Mouse (Mus musculus) ES-Bruce4 (cell line): ENCODE measurements around the gene Setd5.

Experiments used
- CTCF ChIP-seq: IDR thresholded peaks from one replicate; pipeline ENCODE4 v1.8.1; 2011; ENCODE audit warnings: low read depth, low read length
- EP300 ChIP-seq: IDR thresholded peaks from 2 replicates; pipeline ENCODE4 v1.6.1; 2011; ENCODE audit warnings: low read depth, low read length; ENCODE audit not compliant: insufficient read depth
- POLR2A ChIP-seq: IDR thresholded peaks from one replicate; pipeline ENCODE4 v1.8.1; 2011; ENCODE audit warnings: low read length; ENCODE audit not compliant: insufficient read depth

DNA sequence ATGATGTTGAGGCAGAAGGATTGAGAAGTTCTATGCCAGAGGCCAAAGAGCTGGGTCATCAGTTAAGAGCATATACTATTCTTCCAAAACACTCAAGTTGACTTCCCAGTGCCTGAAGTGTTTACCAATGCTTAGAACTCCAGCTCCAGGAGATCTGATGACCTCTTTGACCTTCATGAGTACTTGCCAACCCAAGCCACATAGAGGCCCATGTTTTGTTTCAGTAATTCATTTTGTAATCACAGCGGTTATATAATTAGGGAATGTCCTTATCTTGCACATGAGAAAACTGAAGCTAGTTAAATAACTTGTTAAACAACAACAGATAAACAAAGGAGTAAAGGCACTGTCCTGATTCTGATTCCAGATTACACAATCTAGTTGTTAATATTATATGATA is 67.6 kb downstream of the Setd5 start:
- TF ChIP-seq CTCF (no peak), POLR2A (no peak), EP300 (no peak)
